Comparison of ENCODE assay signal across 8 mouse cellular contexts in the genomic region with DNA sequence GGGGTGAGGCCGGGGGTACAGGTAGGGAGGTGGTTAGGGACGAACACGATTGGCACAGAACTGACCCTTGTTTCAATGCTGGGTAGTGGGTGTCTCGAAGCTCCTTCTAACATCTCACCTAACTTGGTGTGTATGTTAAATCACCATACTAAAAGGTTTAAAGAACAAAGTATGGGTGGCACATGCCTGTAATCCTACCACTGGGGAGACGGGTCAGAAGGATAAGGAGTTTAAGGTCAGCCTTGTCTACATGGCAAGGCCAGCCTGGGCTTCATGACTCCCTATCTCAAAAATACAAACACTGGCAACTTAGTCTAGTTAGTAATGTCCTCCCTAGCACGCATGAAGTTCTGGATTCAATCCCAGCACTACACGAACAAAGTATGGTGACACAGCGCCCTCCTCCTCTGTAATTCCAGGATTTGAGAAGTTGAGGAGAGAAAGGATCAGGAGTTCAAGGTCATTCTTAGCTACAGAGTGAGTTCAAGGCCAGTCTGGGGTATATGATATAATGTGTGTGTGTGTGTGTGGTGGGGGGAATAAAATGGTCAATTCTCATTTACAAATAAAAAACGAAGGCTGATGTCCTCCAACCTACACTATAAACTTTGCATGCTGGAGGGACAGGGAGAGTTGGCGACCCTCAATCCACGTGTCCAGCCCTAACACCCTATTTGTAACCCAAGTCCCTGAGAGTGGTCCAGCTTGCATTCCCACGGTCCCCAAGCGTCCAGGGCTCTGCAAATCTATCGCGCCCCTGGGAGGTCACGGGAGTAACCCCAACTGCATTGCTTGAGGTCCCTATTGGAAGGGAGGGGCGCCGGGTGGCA. TPM values are rescaled to one million over a fixed set of nuclear protein-coding genes. Genes with fewer than 3 reads are reported as not detected.
A peak's percentile ranks its signal among the peaks of the same experiment; 100 is the strongest.
DNase-seq lines count a peak whose midpoint lies in the region; ATAC-seq lines count a peak whose summit lies in the region.

No protein-coding gene starts in this region.

- no peak for ATAC-seq in liver, embryonic 13.5 days (ENCODE audit: low read depth)
- ATAC-seq in stomach, embryonic 15.5 days (ENCODE audit: insufficient read depth, low FRiP score, low read depth) = no peak

- peaks cover 45% of the 10 kb centered on the region for H3K4me1 ChIP-seq in heart, embryonic 10.5 days
- peaks cover 36% of the 10 kb centered on the region for H3K4me1 ChIP-seq in hindbrain, embryonic 10.5 days (replicated peaks)
- peaks cover 65% of the 10 kb centered on the region for H3K4me1 ChIP-seq in liver, embryonic 13.5 days (replicated peaks)
- peaks cover 22% of the 10 kb centered on the region for H3K4me1 ChIP-seq in stomach, embryonic 15.5 days

- 37% methylated on average over 18 of the region's 18 CpGs for WGBS in heart, embryonic 10.5 days
- 41% methylated on average over 18 of the region's 18 CpGs for WGBS in hindbrain, embryonic 10.5 days
- 26% methylated on average over 18 of the region's 18 CpGs for WGBS in liver, embryonic 13.5 days (ENCODE audit: insufficient replicate concordance)
- 32% methylated on average over 18 of the region's 18 CpGs for WGBS in stomach, embryonic 15.5 days

- intact Hi-C loops in left cerebral cortex, postnatal 14 days (cut with DNase I) = loop anchor here (5.0 kb wide), 1 partner anchor 57 kb away; no protein-coding TSS in a partner anchor

- H3K9ac ChIP-seq in liver, embryonic 13.5 days = peak overlapping the region; percentile 86
- peak overlapping the region; percentile 65 for H3K9ac ChIP-seq in stomach, embryonic 15.5 days

- peak overlapping the region; percentile 95 for H3K27ac ChIP-seq in heart, embryonic 10.5 days
- peak overlapping the region; percentile 92 for H3K27ac ChIP-seq in hindbrain, embryonic 10.5 days
- peak overlapping the region; percentile 79 for H3K27ac ChIP-seq in liver, embryonic 13.5 days
- peak overlapping the region; percentile 81 for H3K27ac ChIP-seq in stomach, embryonic 15.5 days

- H3K27me3 ChIP-seq in heart, embryonic 10.5 days (ENCODE audit: insufficient read depth, poor library complexity, severe bottlenecking) = no peaks in the 10 kb centered on the region
- H3K27me3 ChIP-seq in hindbrain, embryonic 10.5 days (ENCODE audit: insufficient read depth, poor library complexity, severe bottlenecking) = no peaks in the 10 kb centered on the region
- no peaks in the 10 kb centered on the region for H3K27me3 ChIP-seq in liver, embryonic 13.5 days
- no peaks in the 10 kb centered on the region for H3K27me3 ChIP-seq in stomach, embryonic 15.5 days (replicated peaks)

- DNase-seq in heart, embryonic 10.5 days (ENCODE audit: low spot score) = no peak
- DNase-seq in heart, postnatal 4 days = no peak
- peak; percentile 58 for DNase-seq in adrenal gland, postnatal 14 days
- DNase-seq in hindbrain, embryonic 10.5 days (ENCODE audit: low spot score) = no peak
- DNase-seq in liver, embryonic 13.5 days = no peak
- DNase-seq in left cerebral cortex, postnatal 14 days (ENCODE audit: low spot score in 2 of 2) = no peak
- no peak for DNase-seq in thymus, postnatal 25 days

- peak overlapping the region; percentile 99 for H3K4me2 ChIP-seq in liver, embryonic 13.5 days
- H3K4me2 ChIP-seq in stomach, embryonic 15.5 days = peak overlapping the region; percentile 91

- no peaks in the 10 kb centered on the region for H3K9me3 ChIP-seq in heart, embryonic 10.5 days
- H3K9me3 ChIP-seq in hindbrain, embryonic 10.5 days = no peaks in the 10 kb centered on the region
- H3K9me3 ChIP-seq in liver, embryonic 13.5 days (replicated peaks) = no peaks in the 10 kb centered on the region
- no peaks in the 10 kb centered on the region for H3K9me3 ChIP-seq in stomach, embryonic 15.5 days

- peaks cover 2% of the 10 kb centered on the region; the same call in 1 of the 2 replicates for H3K36me3 ChIP-seq in heart, embryonic 10.5 days
- H3K36me3 ChIP-seq in hindbrain, embryonic 10.5 days = peaks cover 18% of the 10 kb centered on the region; the same call in 1 of the 2 replicates
- H3K36me3 ChIP-seq in liver, embryonic 13.5 days = no peaks in the 10 kb centered on the region
- H3K36me3 ChIP-seq in stomach, embryonic 15.5 days = no peaks in the 10 kb centered on the region

- H3K4me3 ChIP-seq in heart, embryonic 10.5 days = peak overlapping the region; percentile 90
- H3K4me3 ChIP-seq in hindbrain, embryonic 10.5 days = peak overlapping the region; percentile 87
- peak overlapping the region; percentile 84 for H3K4me3 ChIP-seq in liver, embryonic 13.5 days (replicated peaks)
- peak overlapping the region; percentile 68 for H3K4me3 ChIP-seq in stomach, embryonic 15.5 days (replicated peaks)

RNA-seq across cellular contexts. Expression of gene Gna12, which starts 0.9 kb away (rescaled TPM):
- 12.5 and 17.6 TPM in 2 replicates for polyA plus RNA-seq in heart, embryonic 10.5 days (2016; fragmentation: Nextera tagmentation; extraction: Ambion mirVana)
- total RNA-seq in heart, postnatal 4 days (2021) = 10 to 100 TPM; 85.9 to 86.8 TPM
- total RNA-seq in adrenal gland, postnatal 14 days (2021) = 114 and 117 TPM in 2 replicates
- 9.9 and 11.3 TPM in 2 replicates for polyA plus RNA-seq in hindbrain, embryonic 10.5 days (2016; fragmentation: Nextera tagmentation; extraction: Ambion mirVana)
- 5.3 and 7.0 TPM in 2 replicates for polyA plus RNA-seq in liver, embryonic 13.5 days (2015; fragmentation: Nextera tagmentation; extraction: Ambion mirVana)
- polyA plus RNA-seq in stomach, embryonic 15.5 days (2015; fragmentation: Nextera tagmentation; extraction: Ambion mirVana) = 49.5 and 50.1 TPM in 2 replicates
- 10 to 100 TPM; 68.1 to 73.8 TPM for total RNA-seq in left cerebral cortex, postnatal 14 days (2021)
